In the genomic region with DNA sequence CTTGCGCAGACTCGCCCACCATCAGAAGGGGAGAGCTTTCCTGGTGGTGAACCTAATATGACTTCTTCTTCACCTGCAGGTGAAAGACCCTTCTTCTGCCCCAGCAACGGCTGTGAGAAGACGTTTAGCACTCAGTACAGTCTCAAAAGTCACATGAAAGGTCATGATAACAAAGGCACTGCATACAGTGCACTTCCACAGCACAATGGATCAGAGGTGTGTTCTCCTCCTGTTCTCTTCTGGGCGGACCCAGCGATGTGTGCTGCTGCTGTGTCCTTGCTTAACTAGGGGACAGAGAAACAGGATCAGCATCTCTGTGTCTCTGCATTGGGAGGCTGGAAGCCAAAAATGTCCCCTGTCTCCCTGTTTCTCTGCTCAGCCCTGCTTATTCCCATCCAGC, we compare ENCODE assay signal across 28 mouse cellular contexts. TPM values are rescaled to one million over a fixed set of nuclear protein-coding genes. Genes with fewer than 3 reads are reported as not detected.
"Had no signal": no experiment of that assay in that cellular context is flagged by ENCODE, and none has a peak within 500 bp of the region (broad histone marks: within the 10 kb centered on the region; RNA-seq: fewer than 3 reads in every experiment).

No protein-coding gene starts in this region.

- DNase-seq: gastrocnemius, postnatal 10 days; gastrocnemius, postnatal 25 days; heart, adult 18-20 months; heart, postnatal 14 days; heart, postnatal 36 days; kidney, adult 11 months; kidney, adult 2 months; kidney, postnatal 10 days; kidney, postnatal 25 days; kidney, postnatal 4 days; liver; liver, embryonic 13.5 days; liver, postnatal 0 days had no signal

- H3K27ac ChIP-seq: heart, embryonic 13.5 days; heart, embryonic 15.5 days; hindbrain, embryonic 13.5 days; hindbrain, embryonic 15.5 days; hindbrain, postnatal 0 days; layer of hippocampus, adult 2 months; left cerebral cortex, adult 2 months; limb, embryonic 10.5 days; limb, embryonic 12.5 days; liver, embryonic 13.5 days; liver, embryonic 15.5 days had no signal

- H3K4me3 ChIP-seq: heart, embryonic 13.5 days; heart, embryonic 15.5 days; hindbrain, embryonic 13.5 days; hindbrain, embryonic 15.5 days; layer of hippocampus, adult 2 months; left cerebral cortex, adult 2 months; limb, embryonic 10.5 days; limb, embryonic 12.5 days; liver, embryonic 13.5 days; liver, embryonic 15.5 days had no signal

- H3K4me1 ChIP-seq: heart, embryonic 13.5 days; heart, embryonic 15.5 days; hindbrain, embryonic 13.5 days; hindbrain, embryonic 15.5 days; limb, embryonic 10.5 days; limb, embryonic 12.5 days; liver, embryonic 13.5 days; liver, embryonic 15.5 days had no signal

- H3K9me3 ChIP-seq: heart, embryonic 13.5 days; heart, embryonic 15.5 days; hindbrain, embryonic 13.5 days; hindbrain, embryonic 15.5 days; limb, embryonic 10.5 days; limb, embryonic 12.5 days; liver, embryonic 13.5 days; liver, embryonic 15.5 days had no signal

- H3K27me3 ChIP-seq: heart, embryonic 13.5 days; heart, embryonic 15.5 days; hindbrain, embryonic 13.5 days; hindbrain, embryonic 15.5 days; limb, embryonic 12.5 days; liver, embryonic 13.5 days; liver, embryonic 15.5 days had no signal

RNA-seq across cellular contexts. Expression of a gene that starts 37.0 kb away (rescaled TPM):
- total RNA-seq: hematopoietic stem cell, adult 5-6 weeks had no signal

RNA-seq across cellular contexts. Expression of a gene that starts 55.7 kb away (rescaled TPM):
- total RNA-seq: gastrocnemius, adult 18-20 months; gastrocnemius, postnatal 25 days; gastrocnemius, postnatal 4 days; granulocyte monocyte progenitor cell, adult 5-6 weeks; heart, adult 18-20 months; heart, adult 8-10 months; heart, postnatal 14 days; heart, postnatal 36 days; hematopoietic stem cell, adult 5-6 weeks had no signal
